8 mouse cellular contexts compared by ENCODE assay signal in genomic region chr2:180582481-180583153, GRCm38 (mm10). TPM values are rescaled to one million over a fixed set of nuclear protein-coding genes. Genes with fewer than 3 reads are reported as not detected.
DNase-seq lines count a peak whose midpoint lies in the region; ATAC-seq and TF ChIP-seq lines count a peak whose summit lies in the region.

No protein-coding gene starts in this region.

- H3K27ac ChIP-seq in ES-E14 (ENCODE audit: insufficient read depth, low read depth, low read length, poor library complexity, severe bottlenecking): peak overlapping the region; percentile 63
- peak overlapping the region; percentile 65 for H3K27ac ChIP-seq in forebrain, embryonic 15.5 days (replicated peaks)

- H3K9me3 ChIP-seq in ES-E14 (ENCODE audit: control insufficient read depth, insufficient read depth, low read depth, low read length): no peaks in the 10 kb centered on the region
- no peaks in the 10 kb centered on the region for H3K9me3 ChIP-seq in forebrain, embryonic 15.5 days

- H3K4me2 ChIP-seq in forebrain, embryonic 15.5 days (replicated peaks): peak overlapping the region; percentile 69

- intact Hi-C loops in heart, postnatal 25 days (cut with DNase I): loop anchor here (2.0 to 10.0 kb wide), 3 partner anchors 95 to 308 kb away; partner anchors contain the start of gene Cables2

- H3K36me3 ChIP-seq in ES-E14 (ENCODE audit: control insufficient read depth, insufficient read depth, low read length, poor library complexity, severe bottlenecking): peaks cover 17% of the 10 kb centered on the region; the same call in 1 of the 2 replicates
- peaks cover 19% of the 10 kb centered on the region for H3K36me3 ChIP-seq in forebrain, embryonic 15.5 days

- TF ChIP-seq POLR2A in lung, adult 2 months (IDR thresholded peaks at IDR 0.05; ENCODE audit: borderline replicate concordance, extremely low read depth, low read depth, low read length): peak; percentile 66; the same call in 1 of the 2 replicates

- H3K27me3 ChIP-seq in forebrain, embryonic 15.5 days: no peaks in the 10 kb centered on the region

- TF ChIP-seq CTCF in lung, adult 2 months (IDR thresholded peaks at IDR 0.05; ENCODE audit: insufficient read depth, low read length): peak; percentile 86

- WGBS in forebrain, embryonic 15.5 days: under 1% methylated on average over 52 of the region's 57 CpGs
- WGBS in lung, adult 2 months: under 1% methylated on average over 57 of the region's 57 CpGs

- H3K9ac ChIP-seq in ES-E14 (ENCODE audit: insufficient read depth, low read depth, low read length, poor library complexity, severe bottlenecking): peak overlapping the region; percentile 95
- peak overlapping the region; percentile 94 for H3K9ac ChIP-seq in forebrain, embryonic 15.5 days (replicated peaks)

- DNase-seq in ES-E14 (ENCODE audit: low read depth, low spot score): peak; percentile 91
- peak; percentile 96 for DNase-seq in cerebellum, adult 11-12 months
- peak; percentile 89 for DNase-seq in heart, postnatal 25 days (ENCODE audit: low spot score)
- DNase-seq in layer of hippocampus, adult 18-20 months (ENCODE audit: low spot score in 2 of 2): peak; percentile 96 to 98
- DNase-seq in lung, adult 2 months: peak; percentile 98
- peak; percentile 90 to 92 for DNase-seq in thymus, adult 18-20 months

- peak overlapping the region; percentile 83 to 91 for H3K4me3 ChIP-seq in ES-E14 (ENCODE audit: insufficient read depth in 1 of 2, low read depth in 1 of 2, low read length in 2 of 2, poor library complexity in 1 of 2, severe bottlenecking in 1 of 2)
- peak overlapping the region; percentile 67 for H3K4me3 ChIP-seq in forebrain, embryonic 15.5 days
- peak overlapping the region; percentile 84 for H3K4me3 ChIP-seq in lung, adult 2 months (replicated peaks; ENCODE audit: extremely low read depth, low read depth, low read length)

- in situ Hi-C loops in ES-E14 (cut with MboI; ENCODE audit: low sequenced_read_pairs in 2 of 2, unreplicated experiment in 2 of 2): loop anchor here in 1 of 2 experiments (5.0 kb wide), 1 partner anchor 200 kb away; no protein-coding TSS in a partner anchor

- H3K4me1 ChIP-seq in ES-E14 (ENCODE audit: control insufficient read depth in 2 of 2, insufficient read depth in 2 of 2, low read length in 2 of 2, poor library complexity in 1 of 2): peaks cover 0 to 6% of the 10 kb centered on the region in 2 experiments; a peak in 2 of 4 replicates
- peaks cover 26% of the 10 kb centered on the region for H3K4me1 ChIP-seq in forebrain, embryonic 15.5 days
- peaks cover 12% of the 10 kb centered on the region for H3K4me1 ChIP-seq in lung, adult 2 months (ENCODE audit: control insufficient read depth, insufficient read depth, low read length)

- peak; percentile 80 for ATAC-seq in forebrain, embryonic 15.5 days (replicated peaks)
- peak; percentile 74 for ATAC-seq in neutrophil, adult 5-6 weeks (ENCODE audit: extremely low read depth, insufficient number of reproducible peaks, low FRiP score, poor library complexity, severe bottlenecking)

TF ChIP-seq in ES-E14, 5 proteins besides CTCF, POLR2A, EP300 and RAD21:
- TF ChIP-seq HCFC1 (IDR thresholded peaks at IDR 0.05; ENCODE audit: borderline replicate concordance, insufficient read depth, low read length) (peak; percentile 52; the same call in 1 of the 2 replicates), ZC3H11A (IDR thresholded peaks at IDR 0.05; ENCODE audit: borderline replicate concordance, low read depth, low read length) (no peak), MAFK (IDR thresholded peaks at IDR 0.05; ENCODE audit: insufficient read depth, low read depth, low read length) (0 out of 2 replicates have a peak, but pooled peaks have one; percentile 18)

RNA-seq across cellular contexts. Expression of gene Mrgbp, which starts 1.5 kb away (rescaled TPM):
- total RNA-seq in ES-E14 (2012; rRNA removed): 27.2 and 30.9 TPM in 2 replicates
- polyA plus RNA-seq in forebrain, embryonic 15.5 days (2015; fragmentation: Nextera tagmentation; extraction: Ambion mirVana): 51.8 and 52.5 TPM in 2 replicates
- total RNA-seq in heart, postnatal 25 days (2021): 10 to 100 TPM; 14.4 to 14.6 TPM
- 10 to 100 TPM; 19.5 to 20.1 TPM for total RNA-seq in layer of hippocampus, adult 18-20 months (2021)
- 25.4 and 27.6 TPM in 2 replicates for polyA plus RNA-seq in lung, adult 2 months (2012; rRNA removed)
- total RNA-seq in neutrophil, adult 5-6 weeks (2017): 46.7 TPM in 2 replicates

RNA-seq across cellular contexts. Expression of gene Ogfr, which starts 6.4 kb away (rescaled TPM):
- 31.5 and 39.2 TPM in 2 replicates for total RNA-seq in ES-E14 (2012; rRNA removed)
- 83.7 and 89.1 TPM in 2 replicates for polyA plus RNA-seq in forebrain, embryonic 15.5 days (2015; fragmentation: Nextera tagmentation; extraction: Ambion mirVana)
- total RNA-seq in heart, postnatal 25 days (2021): 10 to 100 TPM; 33.0 to 34.3 TPM
- 10 to 100 TPM; 35.5 to 37.1 TPM for total RNA-seq in layer of hippocampus, adult 18-20 months (2021)
- 36.2 and 37.7 TPM in 2 replicates for polyA plus RNA-seq in lung, adult 2 months (2012; rRNA removed)
- total RNA-seq in neutrophil, adult 5-6 weeks (2017): 56.9 and 76.6 TPM in 2 replicates

RNA-seq across cellular contexts. Expression of gene Col9a3, which starts 15.0 kb away (rescaled TPM):
- 5.4 and 7.9 TPM in 2 replicates for total RNA-seq in ES-E14 (2012; rRNA removed)
- polyA plus RNA-seq in forebrain, embryonic 15.5 days (2015; fragmentation: Nextera tagmentation; extraction: Ambion mirVana): 37.2 and 44.3 TPM in 2 replicates
- under 1 TPM; 0.14 to 0.62 TPM for total RNA-seq in heart, postnatal 25 days (2021)
- 1 to 10 TPM; 5.8 to 6.7 TPM for total RNA-seq in layer of hippocampus, adult 18-20 months (2021)
- polyA plus RNA-seq in lung, adult 2 months (2012; rRNA removed): 1.6 TPM in 2 replicates
- total RNA-seq in neutrophil, adult 5-6 weeks (2017): 2.0 and 2.2 TPM in 2 replicates

RNA-seq across cellular contexts. Expression of gene Tcfl5, which starts 59.9 kb away (rescaled TPM):
- 36.0 and 44.9 TPM in 2 replicates for total RNA-seq in ES-E14 (2012; rRNA removed)
- polyA plus RNA-seq in forebrain, embryonic 15.5 days (2015; fragmentation: Nextera tagmentation; extraction: Ambion mirVana): 0.29 and 0.50 TPM in 2 replicates
- under 1 TPM in 1 of 2 experiments, not detected in 1; 0.17 TPM for total RNA-seq in heart, postnatal 25 days (2021)
- total RNA-seq in layer of hippocampus, adult 18-20 months (2021): under 1 TPM; 0.18 to 0.25 TPM
- 0.05 TPM in 1 of 2 replicates, not detected in the other for polyA plus RNA-seq in lung, adult 2 months (2012; rRNA removed)
- total RNA-seq in neutrophil, adult 5-6 weeks (2017): not detected in 2 replicates

Comparison
In these comparisons a context has a peak if more than half of its experiments do, and no peak if none do; other contexts are left out.
1. Peak in every context shown above with its lines: DNase-seq, ATAC-seq, H3K4me3 ChIP-seq and H3K27ac ChIP-seq.